Mouse (Mus musculus) thymus, adult 2 months (tissue): ENCODE measurements around the gene Gamt.

Source experiments
- CTCF ChIP-seq: fragments of 200-500 bp; IDR thresholded peaks from 2 replicates; pipeline ENCODE4 v1.5.1; 2012; ENCODE audit warnings: mild to moderate bottlenecking, control low read depth, low read length, moderate library complexity, borderline replicate concordance; ENCODE audit not compliant: control insufficient read depth, poor library complexity, insufficient read depth; ENCODE audit errors: extremely low read depth
- POLR2A ChIP-seq: fragments of 200-500 bp; IDR thresholded peaks from 2 replicates; pipeline ENCODE4 v1.6.1; 2012; ENCODE audit warnings: mild to moderate bottlenecking, low read length, control low read depth, moderate library complexity; ENCODE audit not compliant: control insufficient read depth, poor library complexity, insufficient read depth; ENCODE audit errors: extremely low read depth

GRCm38 (mm10) chr10:80227877-80228775, 32.7 kb downstream of the Gamt start:
- TF ChIP-seq CTCF (no peak), POLR2A (no peak)
